Mouse (Mus musculus) G1E (cell line): ENCODE measurements around the gene Hnrnpll. TPM values are rescaled to one million over a fixed set of nuclear protein-coding genes. Genes with fewer than 3 reads are reported as not detected.

Experiments used
- ATAC-seq: 2 replicates; pipeline ENCODE4 v1.8.0; 2016; ENCODE audit warnings: mild to moderate bottlenecking; ENCODE audit not compliant: insufficient number of reproducible peaks, poor library complexity, low FRiP score, severe bottlenecking; ENCODE audit errors: extremely low read depth
- DNase-seq: peaks from one replicate; pipeline ENCODE4 v3.0.0; 2012; ENCODE audit warnings: low spot score
- H3K27me3 ChIP-seq: 2 replicates; pipeline ENCODE4 v1.6.1; 2012; ENCODE audit warnings: mild to moderate bottlenecking, low read length, inconsistent platforms; ENCODE audit not compliant: insufficient read depth
- H3K36me3 ChIP-seq: replicated peaks from 2 replicates; pipeline ENCODE3; 2012; ENCODE audit warnings: mild to moderate bottlenecking, inconsistent platforms
- H3K4me1 ChIP-seq: 2 replicates; pipeline ENCODE4 v1.6.1; 2012; ENCODE audit warnings: low read depth, low read length, inconsistent platforms, mixed read lengths; ENCODE audit not compliant: insufficient read depth
- H3K4me3 ChIP-seq: 2 replicates; pipeline ENCODE4 v1.5.1; 2012; ENCODE audit warnings: low read depth, mild to moderate bottlenecking, inconsistent platforms, low read length, moderate library complexity, mixed read lengths
- H3K9me3 ChIP-seq: replicated peaks from 2 replicates; pipeline ENCODE4 v1.6.1; 2012; ENCODE audit warnings: inconsistent platforms
- CTCF ChIP-seq: IDR thresholded peaks from 2 replicates; pipeline ENCODE4 v1.5.1; 2012; ENCODE audit warnings: low read depth, low read length, inconsistent platforms, mixed read lengths
- GATA1 ChIP-seq: IDR thresholded peaks from 2 replicates; pipeline ENCODE4 v1.6.1; 2012; ENCODE audit warnings: borderline replicate concordance, low read length, inconsistent platforms, mixed read lengths
- GATA2 ChIP-seq: IDR thresholded peaks from 2 replicates; pipeline ENCODE4 v1.6.1; 2012; ENCODE audit warnings: low read depth, low read length, inconsistent platforms, borderline replicate concordance
- POLR2AphosphoS5 ChIP-seq: IDR thresholded peaks from 2 replicates; pipeline ENCODE4 v1.6.1; 2012; ENCODE audit warnings: low read depth, low read length, inconsistent platforms; ENCODE audit not compliant: insufficient replicate concordance
- TAL1 ChIP-seq: conservative IDR thresholded peaks from 2 replicates; pipeline ENCODE4 v1.6.1; 2012; ENCODE audit warnings: low read depth, low read length, inconsistent platforms, mixed read lengths
- polyA plus RNA-seq: library from polyadenylated mRNA; stranded (reverse); fragments of >175 nt; gene quantifications from 2 replicates; pipeline ENCODE4 v1.2.3, GENCODE M21; 2012
- total RNA-seq, 2 experiments: library from RNA; stranded (forward) in 1 of 2; stranded (reverse) in 1 of 2; fragments of 200-1000 nt in 1 of 2; fragments of >200 nt in 1 of 2; fragmentation: Nextera tagmentation in 1 of 2; gene quantifications; 2 replicates each; pipeline ENCODE4 v1.2.3; 2014 to 2017

The Hnrnpll gene
- total and polyA plus RNA-seq, 3 experiments: 50.1 to 97.0 (median 76.5) TPM

DNA sequence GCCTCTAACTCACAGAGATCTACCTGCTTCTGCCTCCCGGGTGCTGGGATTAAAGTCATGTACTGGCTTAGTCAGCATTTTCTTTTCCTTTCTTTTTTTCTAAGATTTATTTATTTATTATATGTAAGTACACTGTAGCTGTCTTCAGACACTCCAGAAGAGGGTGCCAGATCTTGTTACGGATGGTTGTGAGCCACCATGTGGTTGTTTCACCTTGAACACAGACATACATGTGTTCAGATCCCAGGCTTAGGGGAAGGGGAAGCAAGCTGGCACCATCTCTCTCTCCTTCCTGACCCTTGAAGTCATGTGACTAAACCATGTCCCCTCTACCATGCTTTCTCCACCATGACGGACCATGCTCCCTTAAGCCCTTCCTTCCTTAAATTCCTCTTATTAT, 70.0 kb downstream of the Hnrnpll start:
- TF ChIP-seq GATA1: no peak
- TF ChIP-seq GATA2: no peak
- no peak for TF ChIP-seq POLR2AphosphoS5
- no peak for TF ChIP-seq CTCF
- no peak for TF ChIP-seq TAL1
- H3K27me3 ChIP-seq: peaks cover 20% of the 10 kb centered on the region
- H3K4me1 ChIP-seq: peaks cover 14% of the 10 kb centered on the region
- ATAC-seq (no peak), DNase-seq (no peak)
- no peaks in the 10 kb centered on the region for H3K9me3 ChIP-seq
- no peak overlapping the region for H3K4me3 ChIP-seq
- H3K36me3 ChIP-seq: no peaks in the 10 kb centered on the region

DNA sequence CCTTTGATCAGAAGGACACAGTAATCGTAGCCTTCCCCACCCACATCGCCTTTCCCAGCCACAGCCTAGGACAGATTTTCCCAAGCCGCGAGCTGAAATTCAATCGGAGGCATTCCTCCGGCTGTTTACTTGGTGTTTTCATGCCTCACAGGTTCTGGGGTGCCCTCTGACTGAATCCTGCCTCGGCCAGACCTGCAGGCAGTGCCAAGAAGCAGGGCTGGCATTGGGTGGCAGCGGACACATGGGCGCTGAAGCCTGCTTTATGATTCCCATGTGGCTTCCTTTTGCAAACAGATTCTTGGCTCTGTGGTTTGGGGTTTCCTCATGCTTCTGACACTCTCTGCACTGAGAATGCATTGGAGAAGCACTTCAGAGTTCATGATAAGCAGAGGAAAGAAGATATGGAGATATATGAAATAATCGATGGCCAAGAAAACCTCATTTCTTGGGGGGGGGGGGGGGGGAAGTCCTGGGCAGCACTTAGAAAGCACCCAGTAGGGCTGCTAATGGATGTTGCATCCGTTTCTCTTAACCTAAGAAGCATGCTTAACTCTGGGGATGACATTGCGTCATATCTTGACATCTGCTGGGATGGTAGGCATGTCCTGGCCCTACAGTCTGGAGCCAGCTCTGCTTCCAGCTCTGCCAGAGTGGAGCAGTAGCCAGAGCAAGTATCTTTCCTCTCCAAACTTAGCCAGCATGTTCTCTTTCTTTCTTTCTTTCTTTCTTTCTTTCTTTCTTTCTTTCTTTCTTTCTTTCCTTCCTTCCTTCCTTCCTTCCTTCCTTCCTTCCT, 70.8 kb downstream of the Hnrnpll start:
- ATAC-seq (no peak), DNase-seq (no peak)
- H3K4me3 ChIP-seq: no peak overlapping the region
- H3K4me1 ChIP-seq: peaks cover 14% of the 10 kb centered on the region
- no peaks in the 10 kb centered on the region for H3K9me3 ChIP-seq
- H3K27me3 ChIP-seq: peaks cover 20% of the 10 kb centered on the region
- no peaks in the 10 kb centered on the region for H3K36me3 ChIP-seq
- TF ChIP-seq GATA1: no peak

DNA sequence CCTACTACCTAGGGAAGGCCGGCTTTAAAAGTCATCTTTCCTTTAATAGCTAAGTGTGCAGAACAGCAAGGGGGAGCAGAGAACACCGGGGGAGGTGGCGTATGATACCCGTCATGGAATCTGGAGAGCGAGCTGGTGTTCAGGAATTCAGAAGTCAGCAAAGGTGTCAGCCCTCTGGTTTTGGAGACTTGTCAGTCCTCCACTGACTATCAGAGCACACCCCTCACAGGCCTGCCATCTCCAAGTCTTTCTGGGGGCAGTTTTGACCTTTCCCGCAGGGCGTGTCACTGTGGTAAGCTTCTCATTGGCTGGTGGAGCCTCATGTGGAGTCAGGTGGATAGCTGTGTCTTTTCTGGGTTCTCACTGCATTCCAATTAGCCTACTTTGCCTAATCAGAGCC, 72.0 kb downstream of the Hnrnpll start:
- Histone ChIP-seq H3K4me1 (peaks cover 7% of the 10 kb centered on the region), H3K9me3 (peaks cover 3% of the 10 kb centered on the region), H3K4me3 (no peak overlapping the region), H3K36me3 (no peaks in the 10 kb centered on the region), H3K27me3 (peaks cover 24% of the 10 kb centered on the region)
- no peak for TF ChIP-seq GATA1
- TF ChIP-seq GATA2: no peak
- no peak for TF ChIP-seq CTCF
- TF ChIP-seq TAL1: no peak
- no peak for TF ChIP-seq POLR2AphosphoS5
- DNase-seq: no peak
- ATAC-seq: no peak

GRCm38 (mm10) chr17:79984450-79984849, 77.7 kb downstream of the Hnrnpll start:
- no peak for DNase-seq
- H3K27me3 ChIP-seq: peaks cover 11% of the 10 kb centered on the region; the same call in 1 of the 2 replicates
- no peak overlapping the region for H3K4me3 ChIP-seq
- no peaks in the 10 kb centered on the region for H3K36me3 ChIP-seq
- H3K4me1 ChIP-seq: peaks cover 37% of the 10 kb centered on the region
- TF ChIP-seq TAL1 (no peak), CTCF (no peak), GATA1 (no peak), GATA2 (no peak), POLR2AphosphoS5 (no peak)
- no peak for ATAC-seq
- H3K9me3 ChIP-seq: peaks cover 14% of the 10 kb centered on the region

DNA sequence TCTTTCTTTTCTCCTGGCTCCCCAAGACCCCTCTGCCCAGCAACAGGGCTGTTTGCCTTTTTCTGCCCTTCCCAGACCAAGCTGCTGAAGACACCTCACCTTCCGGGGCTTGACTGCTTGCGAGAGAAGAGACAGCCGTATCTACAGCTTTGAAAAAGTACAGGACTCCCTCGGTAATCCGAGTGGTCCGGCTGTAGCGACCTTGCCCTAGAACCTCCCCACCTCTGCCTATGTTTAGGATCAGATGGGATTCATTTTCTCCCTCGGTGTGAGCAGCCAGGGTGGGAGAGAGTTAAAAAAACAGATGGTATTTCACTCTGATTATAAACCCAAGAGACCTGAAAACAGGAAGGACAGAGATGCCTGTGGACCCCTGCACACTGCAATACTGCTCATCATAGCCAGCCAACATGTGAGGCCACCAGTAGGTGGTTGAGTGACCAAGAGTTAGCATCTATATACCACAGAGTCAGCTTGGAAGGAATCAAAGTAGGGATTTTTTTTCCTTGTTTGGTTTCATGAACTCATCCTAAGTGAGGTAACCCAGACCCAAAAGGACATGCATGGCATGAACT, 79.1 kb downstream of the Hnrnpll start:
- Histone ChIP-seq H3K9me3 (peaks cover 14% of the 10 kb centered on the region), H3K36me3 (no peaks in the 10 kb centered on the region), H3K4me1 (peaks cover 51% of the 10 kb centered on the region), H3K4me3 (no peak overlapping the region), H3K27me3 (peaks cover 8% of the 10 kb centered on the region; the same call in 1 of the 2 replicates)
- DNase-seq: no peak
- TF ChIP-seq CTCF (no peak), GATA1 (no peak), POLR2AphosphoS5 (no peak), TAL1 (no peak), GATA2 (no peak)
- no peak for ATAC-seq

DNA sequence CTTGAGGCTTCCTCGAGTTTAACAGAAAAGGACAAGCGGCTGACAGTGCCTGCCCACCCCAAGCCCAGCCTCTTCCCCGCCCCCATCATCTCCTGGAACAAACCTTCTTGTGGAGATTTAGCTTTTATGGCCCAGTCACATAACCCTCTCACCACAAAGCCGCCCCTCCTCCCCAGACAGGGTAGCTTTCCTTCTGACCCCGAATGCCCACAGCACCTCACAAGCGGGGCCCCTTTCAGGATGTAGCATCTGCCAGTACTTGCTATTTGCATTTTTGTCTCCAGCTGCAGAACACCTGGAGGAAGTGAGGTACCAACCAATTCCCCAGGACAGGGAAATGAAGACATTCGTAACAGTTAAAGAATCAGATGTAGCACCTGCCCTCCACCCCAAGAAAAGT, 79.6 kb downstream of the Hnrnpll start:
- peaks cover 14% of the 10 kb centered on the region for H3K9me3 ChIP-seq
- no peaks in the 10 kb centered on the region for H3K36me3 ChIP-seq
- peaks cover 56% of the 10 kb centered on the region for H3K4me1 ChIP-seq
- peak overlapping the region; percentile 69; the same call in 1 of the 2 replicates for H3K4me3 ChIP-seq
- peaks cover 8% of the 10 kb centered on the region; the same call in 1 of the 2 replicates for H3K27me3 ChIP-seq
- ATAC-seq (peak; percentile 16; the same call in 1 of the 2 replicates), DNase-seq (no peak)
- TF ChIP-seq GATA2: no peak
- no peak for TF ChIP-seq POLR2AphosphoS5
- no peak for TF ChIP-seq TAL1
- no peak for TF ChIP-seq GATA1
- TF ChIP-seq CTCF: no peak
